Mouse (Mus musculus): ENCODE data around the gene Nemp1. TPM values are rescaled to one million over a fixed set of nuclear protein-coding genes. Genes with fewer than 3 reads are reported as not detected.

Gene Nemp1
- polyA plus RNA-seq, 1 experiment from 2014 or later, result 10.6 TPM

- H3K4me1 ChIP-seq (ENCODE audit: control insufficient read depth, insufficient read depth, low read length), result peaks cover 13% of the 10 kb centered on the region
- no peak overlapping the region for H3K9ac ChIP-seq (ENCODE audit: low read length)
- no peaks in the 10 kb centered on the region for H3K27me3 ChIP-seq (ENCODE audit: control insufficient read depth, insufficient read depth, low read length)
- no peak for DNase-seq (ENCODE audit: low spot score)
- H3K27ac ChIP-seq (ENCODE audit: low read depth, low read length), result no peak overlapping the region
- 92% methylated on average over 8 of the region's 8 CpGs for WGBS
- H3K36me3 ChIP-seq (ENCODE audit: control insufficient read depth, insufficient read depth, low read length), result peaks cover 21% of the 10 kb centered on the region
- no peak overlapping the region for H3K4me2 ChIP-seq (ENCODE audit: low read depth)
- no peak for ATAC-seq (ENCODE audit: insufficient read depth, low FRiP score, low TSS enrichment)
- H3K9me3 ChIP-seq (ENCODE audit: control insufficient read depth, low read length), result no peaks in the 10 kb centered on the region
- no peak overlapping the region for H3K4me3 ChIP-seq (ENCODE audit: low read depth, low read length)
Measured at GRCm38 (mm10) chr10:127747254-127747653, 80.6 kb downstream of the Nemp1 start.

- peak; percentile 23 for DNase-seq (ENCODE audit: low spot score)
- Histone ChIP-seq H3K4me3 (ENCODE audit: low read depth, low read length) (no peak overlapping the region), H3K27ac (ENCODE audit: low read depth, low read length) (no peak overlapping the region), H3K36me3 (ENCODE audit: control insufficient read depth, insufficient read depth, low read length) (peaks cover 8% of the 10 kb centered on the region), H3K4me2 (ENCODE audit: low read depth) (peak overlapping the region; percentile 7; the same call in 1 of the 2 replicates), H3K9me3 (ENCODE audit: control insufficient read depth, low read length) (no peaks in the 10 kb centered on the region), H3K4me1 (ENCODE audit: control insufficient read depth, insufficient read depth, low read length) (peaks cover 13% of the 10 kb centered on the region), H3K27me3 (ENCODE audit: control insufficient read depth, insufficient read depth, low read length) (no peaks in the 10 kb centered on the region), H3K9ac (ENCODE audit: low read length) (no peak overlapping the region)
- WGBS, result 5% methylated on average over 8 of the region's 8 CpGs
- ATAC-seq (ENCODE audit: insufficient read depth, low FRiP score, low TSS enrichment), result no peak
Measured at GRCm38 (mm10) chr10:127748847-127749612, 82.3 kb downstream of the Nemp1 start.

- no peaks in the 10 kb centered on the region for H3K9me3 ChIP-seq (ENCODE audit: control insufficient read depth, low read length)
- H3K27me3 ChIP-seq (ENCODE audit: control insufficient read depth, insufficient read depth, low read length), result no peaks in the 10 kb centered on the region
- no peak overlapping the region for H3K4me3 ChIP-seq (ENCODE audit: low read depth, low read length)
- H3K36me3 ChIP-seq (ENCODE audit: control insufficient read depth, insufficient read depth, low read length), result peaks cover 3% of the 10 kb centered on the region
- H3K4me1 ChIP-seq (ENCODE audit: control insufficient read depth, insufficient read depth, low read length), result peaks cover 13% of the 10 kb centered on the region
- peak overlapping the region; percentile 14; the same call in 1 of the 2 replicates for H3K4me2 ChIP-seq (ENCODE audit: low read depth)
- DNase-seq (ENCODE audit: low spot score), result no peak
- no peak overlapping the region for H3K9ac ChIP-seq (ENCODE audit: low read length)
- H3K27ac ChIP-seq (ENCODE audit: low read depth, low read length), result no peak overlapping the region
- WGBS, result 47% methylated on average over 24 of the region's 24 CpGs
- no peak for ATAC-seq (ENCODE audit: insufficient read depth, low FRiP score, low TSS enrichment)
Measured at GRCm38 (mm10) chr10:127750136-127750777, 83.6 kb downstream of the Nemp1 start.

Other genes starting within 250 kb of the Nemp1 start
- gene Stac3, start 165.2 kb upstream of the Nemp1 start, polyA plus RNA-seq (2014; fragmentation: Nextera tagmentation; extraction: Ambion mirVana), result 0.50 and 0.95 TPM in 2 replicates
- gene Ndufa4l2, start 151.9 kb upstream of the Nemp1 start, polyA plus RNA-seq (2014; fragmentation: Nextera tagmentation; extraction: Ambion mirVana), result 2.4 and 3.4 TPM in 2 replicates
- 82.1 and 91.5 TPM in 2 replicates for gene Shmt2, start 144.5 kb upstream of the Nemp1 start, polyA plus RNA-seq (2014; fragmentation: Nextera tagmentation; extraction: Ambion mirVana)
- gene Nxph4, start 132.3 kb upstream of the Nemp1 start, polyA plus RNA-seq (2014; fragmentation: Nextera tagmentation; extraction: Ambion mirVana), result 45.7 and 46.8 TPM in 2 replicates
- gene Lrp1, start 45.8 kb upstream of the Nemp1 start, polyA plus RNA-seq (2014; fragmentation: Nextera tagmentation; extraction: Ambion mirVana), result 60.2 and 68.2 TPM in 2 replicates
- gene Stat6, start 23.9 kb upstream of the Nemp1 start, polyA plus RNA-seq (2014; fragmentation: Nextera tagmentation; extraction: Ambion mirVana), result 6.1 and 6.8 TPM in 2 replicates
- gene Nab2, start 1.7 kb downstream of the Nemp1 start, polyA plus RNA-seq (2014; fragmentation: Nextera tagmentation; extraction: Ambion mirVana), result 6.2 and 7.8 TPM in 2 replicates
- 0.56 and 0.76 TPM in 2 replicates for gene Myo1a, start 38.3 kb downstream of the Nemp1 start, polyA plus RNA-seq (2014; fragmentation: Nextera tagmentation; extraction: Ambion mirVana)
- gene Tac2, start 57.6 kb downstream of the Nemp1 start, polyA plus RNA-seq (2014; fragmentation: Nextera tagmentation; extraction: Ambion mirVana), result 0.49 and 0.57 TPM in 2 replicates
- gene Zbtb39, start 72.6 kb downstream of the Nemp1 start, polyA plus RNA-seq (2014; fragmentation: Nextera tagmentation; extraction: Ambion mirVana), result 7.0 and 8.0 TPM in 2 replicates
- 0.29 and 0.38 TPM in 2 replicates for gene Gpr182, start 84.8 kb downstream of the Nemp1 start, polyA plus RNA-seq (2014; fragmentation: Nextera tagmentation; extraction: Ambion mirVana)
- gene Rdh1, start 92.8 kb downstream of the Nemp1 start, polyA plus RNA-seq (2014; fragmentation: Nextera tagmentation; extraction: Ambion mirVana), result not detected in 2 replicates
- 0.13 TPM in 1 of 2 replicates, not detected in the other for gene Rdh16f1, start 92.9 kb downstream of the Nemp1 start, polyA plus RNA-seq (2014; fragmentation: Nextera tagmentation; extraction: Ambion mirVana)
- not detected in 2 replicates for gene Rdh9, start 109.5 kb downstream of the Nemp1 start, polyA plus RNA-seq (2014; fragmentation: Nextera tagmentation; extraction: Ambion mirVana)
- gene Rdh16, start 134.3 kb downstream of the Nemp1 start, polyA plus RNA-seq (2014; fragmentation: Nextera tagmentation; extraction: Ambion mirVana), result not detected in 2 replicates
- gene Rdh19, start 183.0 kb downstream of the Nemp1 start, polyA plus RNA-seq (2014; fragmentation: Nextera tagmentation; extraction: Ambion mirVana), result not detected in 2 replicates
- not detected in 2 replicates for gene Rdh16f2, start 199.6 kb downstream of the Nemp1 start, polyA plus RNA-seq (2014; fragmentation: Nextera tagmentation; extraction: Ambion mirVana)
- gene Rdh7, start 221.9 kb downstream of the Nemp1 start, polyA plus RNA-seq (2014; fragmentation: Nextera tagmentation; extraction: Ambion mirVana), result not detected in 2 replicates
- not detected in 2 replicates for gene Sdr9c7, start 231.6 kb downstream of the Nemp1 start, polyA plus RNA-seq (2014; fragmentation: Nextera tagmentation; extraction: Ambion mirVana)

Measured in neural tube, embryonic 11.5 days (tissue).